Mouse (Mus musculus) G1E (cell line): ENCODE results near the gene Thap7. TPM values are rescaled to one million over a fixed set of nuclear protein-coding genes. Genes with fewer than 3 reads are reported as not detected.

ENCODE experiments used
- ATAC-seq: 2 replicates; pipeline ENCODE4 v1.8.0; 2016; ENCODE audit warnings: mild to moderate bottlenecking; ENCODE audit not compliant: insufficient number of reproducible peaks, poor library complexity, low FRiP score, severe bottlenecking; ENCODE audit errors: extremely low read depth
- DNase-seq: peaks from one replicate; pipeline ENCODE4 v3.0.0; 2012; ENCODE audit warnings: low spot score
- H3K27me3 ChIP-seq: 2 replicates; pipeline ENCODE4 v1.6.1; 2012; ENCODE audit warnings: mild to moderate bottlenecking, low read length, inconsistent platforms; ENCODE audit not compliant: insufficient read depth
- H3K36me3 ChIP-seq: replicated peaks from 2 replicates; pipeline ENCODE3; 2012; ENCODE audit warnings: mild to moderate bottlenecking, inconsistent platforms
- H3K4me1 ChIP-seq: 2 replicates; pipeline ENCODE4 v1.6.1; 2012; ENCODE audit warnings: low read depth, low read length, inconsistent platforms, mixed read lengths; ENCODE audit not compliant: insufficient read depth
- H3K4me3 ChIP-seq: 2 replicates; pipeline ENCODE4 v1.5.1; 2012; ENCODE audit warnings: low read depth, mild to moderate bottlenecking, inconsistent platforms, low read length, moderate library complexity, mixed read lengths
- H3K9me3 ChIP-seq: replicated peaks from 2 replicates; pipeline ENCODE4 v1.6.1; 2012; ENCODE audit warnings: inconsistent platforms
- CTCF ChIP-seq: IDR thresholded peaks from 2 replicates; pipeline ENCODE4 v1.5.1; 2012; ENCODE audit warnings: low read depth, low read length, inconsistent platforms, mixed read lengths
- GATA1 ChIP-seq: IDR thresholded peaks from 2 replicates; pipeline ENCODE4 v1.6.1; 2012; ENCODE audit warnings: borderline replicate concordance, low read length, inconsistent platforms, mixed read lengths
- GATA2 ChIP-seq: IDR thresholded peaks from 2 replicates; pipeline ENCODE4 v1.6.1; 2012; ENCODE audit warnings: low read depth, low read length, inconsistent platforms, borderline replicate concordance
- POLR2AphosphoS5 ChIP-seq: IDR thresholded peaks from 2 replicates; pipeline ENCODE4 v1.6.1; 2012; ENCODE audit warnings: low read depth, low read length, inconsistent platforms; ENCODE audit not compliant: insufficient replicate concordance
- TAL1 ChIP-seq: conservative IDR thresholded peaks from 2 replicates; pipeline ENCODE4 v1.6.1; 2012; ENCODE audit warnings: low read depth, low read length, inconsistent platforms, mixed read lengths
- polyA plus RNA-seq: library from polyadenylated mRNA; stranded (reverse); fragments of >175 nt; gene quantifications from 2 replicates; pipeline ENCODE4 v1.2.3, GENCODE M21; 2012
- total RNA-seq, 2 experiments: library from RNA; stranded (forward) in 1 of 2; stranded (reverse) in 1 of 2; fragments of 200-1000 nt in 1 of 2; fragments of >200 nt in 1 of 2; fragmentation: Nextera tagmentation in 1 of 2; gene quantifications; 2 replicates each; pipeline ENCODE4 v1.2.3; 2014 to 2017

The Thap7 gene
- total and polyA plus RNA-seq, 3 experiments = 22.5 to 148 (median 38.1) TPM

DNA sequence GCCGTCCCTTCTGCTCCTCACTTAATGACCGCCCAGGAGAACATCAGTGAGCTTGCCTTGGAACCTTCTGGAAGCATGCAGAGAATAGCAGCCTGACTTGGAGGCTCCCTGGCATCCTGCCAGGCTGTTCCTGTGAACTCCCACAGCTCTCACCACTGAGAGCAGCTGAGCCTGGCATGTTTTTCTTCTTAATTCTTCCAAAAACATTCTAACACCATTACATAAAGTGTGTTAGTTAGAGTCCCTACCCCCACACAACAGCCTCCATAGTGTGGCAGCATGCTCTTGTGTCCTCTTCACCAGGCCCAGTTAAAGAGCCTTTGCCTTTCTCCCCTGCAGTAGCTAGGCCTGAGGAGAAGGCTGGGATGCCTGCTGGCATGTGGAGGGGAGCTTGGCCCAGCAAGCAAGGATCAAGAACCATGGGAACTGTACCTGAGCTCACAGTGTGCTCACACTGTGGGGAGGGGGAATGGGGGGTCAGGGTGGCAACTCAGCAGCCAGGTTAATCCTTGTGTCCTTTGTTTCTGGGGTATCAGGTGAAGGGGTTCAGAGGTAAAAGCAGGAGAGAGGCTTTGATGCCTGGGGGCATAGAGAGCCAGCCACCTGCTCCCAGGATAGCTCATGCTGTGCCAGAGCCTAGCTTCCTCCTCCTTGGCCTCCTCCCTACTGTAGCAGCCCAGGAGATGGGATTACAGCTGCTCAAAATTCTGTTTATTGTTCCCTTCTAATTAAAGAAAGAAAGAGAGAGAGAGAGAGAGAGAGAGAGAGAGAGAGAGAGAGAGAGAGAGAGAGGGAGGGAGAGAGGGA, 34.2 kb downstream of the Thap7 start:
- no peaks in the 10 kb centered on the region for H3K36me3 ChIP-seq
- no peak for TF ChIP-seq CTCF
- TF ChIP-seq POLR2AphosphoS5 = no peak
- TF ChIP-seq TAL1 = no peak
- no peak for TF ChIP-seq GATA1
- TF ChIP-seq GATA2 = no peak

DNA sequence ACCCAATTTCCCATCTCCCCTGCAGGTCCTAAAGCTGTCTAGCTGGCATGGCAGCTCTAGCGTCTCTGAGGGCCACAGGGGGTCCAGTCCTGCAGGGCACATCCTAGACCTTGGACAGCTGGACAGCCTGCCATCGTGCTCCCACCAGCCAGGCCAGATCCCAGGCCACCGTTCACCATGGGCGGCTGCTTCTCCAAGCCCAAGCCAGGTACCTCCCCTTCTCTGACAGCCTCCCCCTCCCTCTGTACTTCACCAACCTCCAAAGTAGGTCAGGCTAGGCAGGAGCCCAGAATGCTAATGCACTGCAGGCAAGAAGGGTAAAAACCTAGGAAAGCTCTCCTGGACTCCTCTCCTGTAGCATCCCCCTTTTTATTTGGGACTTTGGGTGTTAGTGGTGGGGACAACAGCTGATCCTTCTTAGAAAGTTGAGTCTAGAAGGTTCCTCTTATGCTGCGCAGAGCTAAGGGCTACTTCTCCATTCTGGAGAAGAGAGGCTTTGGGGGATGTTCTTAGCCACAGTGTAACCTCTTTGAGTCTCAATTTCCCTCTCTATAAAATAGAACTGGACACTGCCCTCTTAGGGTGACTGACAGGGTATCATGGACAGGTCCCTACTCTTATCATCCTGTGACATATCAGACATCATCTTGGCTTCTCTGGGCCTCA, 38.9 kb downstream of the Thap7 start:
- Histone ChIP-seq H3K36me3 (peaks cover 17% of the 10 kb centered on the region), H3K9me3 (no peaks in the 10 kb centered on the region), H3K27me3 (peaks cover 51% of the 10 kb centered on the region), H3K4me3 (no peak overlapping the region), H3K4me1 (peaks cover 11% of the 10 kb centered on the region; the same call in 1 of the 2 replicates)
- no peak for DNase-seq
- no peak for ATAC-seq
- TF ChIP-seq GATA2 (no peak), TAL1 (no peak), CTCF (no peak), GATA1 (no peak), POLR2AphosphoS5 (no peak)

More for the DNA sequence above, 34.2 kb downstream of the Thap7 start:
- no peak overlapping the region for H3K4me3 ChIP-seq
- H3K27me3 ChIP-seq = peaks cover 64% of the 10 kb centered on the region
- ATAC-seq (no peak), DNase-seq (no peak)
- no peaks in the 10 kb centered on the region for H3K9me3 ChIP-seq
- H3K4me1 ChIP-seq = peaks cover 8% of the 10 kb centered on the region

DNA sequence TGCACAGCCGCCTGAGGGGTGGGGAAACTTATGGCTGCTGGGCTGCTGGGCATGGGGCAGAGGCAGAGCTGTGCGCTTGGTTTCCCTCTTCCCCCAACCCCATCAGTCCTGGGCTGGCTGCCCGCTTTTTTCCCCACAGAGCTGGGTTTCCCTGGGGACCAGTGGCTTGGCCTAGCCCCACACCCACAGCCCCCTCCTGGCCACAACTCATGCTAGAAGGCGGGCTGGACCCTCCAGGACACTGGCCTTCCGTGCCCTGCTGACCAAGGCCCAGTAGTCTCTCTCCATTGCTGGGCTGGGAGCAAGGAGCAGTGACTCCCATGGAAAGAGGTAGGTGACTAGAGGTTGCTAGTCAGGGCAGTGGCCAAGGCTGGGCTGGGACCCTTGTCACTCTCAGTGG, 39.8 kb downstream of the Thap7 start:
- Histone ChIP-seq H3K4me1 (peaks cover 12% of the 10 kb centered on the region; the same call in 1 of the 2 replicates), H3K27me3 (peaks cover 42% of the 10 kb centered on the region), H3K36me3 (peaks cover 25% of the 10 kb centered on the region), H3K4me3 (no peak overlapping the region), H3K9me3 (no peaks in the 10 kb centered on the region)
- no peak for TF ChIP-seq CTCF
- no peak for TF ChIP-seq GATA1
- no peak for TF ChIP-seq TAL1
- no peak for TF ChIP-seq GATA2
- no peak for TF ChIP-seq POLR2AphosphoS5
- no peak for DNase-seq
- ATAC-seq = no peak

DNA sequence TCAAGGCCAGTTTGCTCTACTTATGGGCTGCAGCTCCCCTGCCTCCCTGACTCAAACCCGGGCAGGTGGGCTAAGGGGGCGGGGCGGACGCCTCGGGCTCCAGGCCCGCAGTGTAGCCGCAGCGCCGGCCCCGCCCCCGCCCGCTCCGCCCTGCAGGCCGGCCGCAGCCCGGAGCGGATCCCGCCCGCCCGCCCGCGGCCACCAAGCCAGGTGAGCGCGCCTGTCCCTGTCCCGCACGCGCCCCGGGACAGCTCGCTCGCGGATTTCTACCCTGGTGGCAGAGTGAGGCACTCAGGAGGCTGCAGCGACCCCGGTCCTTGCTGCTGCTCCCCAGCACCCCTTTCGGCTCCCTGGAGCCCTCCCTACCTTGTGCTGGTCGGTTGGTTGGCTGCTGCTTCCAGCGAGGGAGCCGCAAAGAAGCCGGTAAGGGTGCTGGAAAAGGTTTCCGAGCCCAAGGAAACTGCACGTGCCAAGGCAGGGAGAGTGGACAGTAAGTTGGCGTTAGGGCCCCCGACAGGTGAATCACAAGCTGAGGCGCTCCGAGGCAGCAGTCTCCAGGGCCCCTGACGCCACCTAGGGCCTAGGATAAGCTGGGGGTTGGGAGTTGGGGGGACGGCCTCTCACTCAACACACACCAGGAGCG, 41.3 kb downstream of the Thap7 start, which contains the start of gene Aifm3:
TSS of gene Aifm3 (plus strand) at position 143 of the 643 bp plus-strand sequence.
- H3K4me1 ChIP-seq = peaks cover 12% of the 10 kb centered on the region; the same call in 1 of the 2 replicates
- DNase-seq (no peak), ATAC-seq (no peak)
- peaks cover 33% of the 10 kb centered on the region for H3K27me3 ChIP-seq
- TF ChIP-seq TAL1 (no peak), POLR2AphosphoS5 (no peak), GATA1 (no peak), GATA2 (no peak), CTCF (no peak)
- H3K9me3 ChIP-seq = no peaks in the 10 kb centered on the region
- peak within 1 kb of the TSS; percentile 43; the same call in 1 of the 2 replicates for H3K4me3 ChIP-seq
- peaks cover 40% of the 10 kb centered on the region for H3K36me3 ChIP-seq

DNA sequence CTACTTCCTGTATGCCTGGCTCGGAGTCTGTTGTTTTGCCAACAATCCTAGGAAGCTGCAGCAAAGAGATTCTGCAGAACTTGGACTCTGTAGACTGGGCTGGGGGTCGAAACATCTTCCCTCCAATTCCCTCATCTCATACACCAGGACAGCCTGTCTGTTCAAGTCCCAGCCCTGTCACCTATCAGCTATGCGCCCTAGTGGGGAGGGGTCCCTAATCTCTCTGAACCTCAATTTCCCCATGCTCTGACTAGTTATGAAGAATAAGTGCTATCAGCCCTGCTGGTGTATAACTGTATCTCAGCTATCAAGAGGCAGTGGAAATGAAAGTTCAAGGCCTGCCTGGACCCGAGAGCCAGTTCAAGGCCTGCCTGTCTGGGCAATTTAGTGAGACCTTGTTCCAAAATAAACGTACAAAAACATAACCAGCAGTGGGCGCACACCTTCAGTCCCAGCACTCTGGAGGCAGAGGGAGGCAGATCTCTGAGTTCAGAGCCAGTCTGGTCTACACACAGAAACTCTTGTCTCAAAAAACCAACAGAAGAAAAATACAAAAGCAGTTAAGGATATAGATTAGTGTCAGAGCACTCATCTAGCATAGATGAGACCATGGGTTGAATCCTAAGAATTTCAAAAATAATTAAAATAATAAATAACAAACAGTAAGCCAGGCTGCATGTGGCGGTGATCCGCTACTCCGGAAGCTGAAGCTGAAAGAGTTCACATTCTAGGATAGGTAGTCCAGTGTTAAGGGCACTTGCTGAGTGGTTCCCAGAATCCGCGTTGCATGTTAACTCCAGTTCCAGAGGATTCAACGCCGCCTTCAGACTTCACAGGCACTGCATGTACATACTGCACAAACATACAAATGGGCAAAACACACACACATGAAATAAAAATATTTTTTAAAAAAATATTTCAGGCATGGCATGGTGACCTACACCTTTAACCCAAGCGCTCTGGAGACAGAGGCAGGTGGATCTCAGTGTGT, 42.2 kb downstream of the Thap7 start:
- TF ChIP-seq GATA1 = no peak
- TF ChIP-seq CTCF = no peak
- TF ChIP-seq TAL1 = no peak
- no peak for TF ChIP-seq GATA2
- TF ChIP-seq POLR2AphosphoS5 = no peak
- ATAC-seq = no peak
- H3K4me3 ChIP-seq = no peak overlapping the region; the same call in 1 of the 2 replicates

More for the DNA sequence above, 42.2 kb downstream of the Thap7 start:
- H3K27me3 ChIP-seq = peaks cover 32% of the 10 kb centered on the region
- no peaks in the 10 kb centered on the region for H3K9me3 ChIP-seq
- H3K36me3 ChIP-seq = peaks cover 48% of the 10 kb centered on the region
- no peak for DNase-seq
- H3K4me1 ChIP-seq = peaks cover 12% of the 10 kb centered on the region; the same call in 1 of the 2 replicates
